22 mouse cellular contexts compared by ENCODE assay signal in the genomic region with DNA sequence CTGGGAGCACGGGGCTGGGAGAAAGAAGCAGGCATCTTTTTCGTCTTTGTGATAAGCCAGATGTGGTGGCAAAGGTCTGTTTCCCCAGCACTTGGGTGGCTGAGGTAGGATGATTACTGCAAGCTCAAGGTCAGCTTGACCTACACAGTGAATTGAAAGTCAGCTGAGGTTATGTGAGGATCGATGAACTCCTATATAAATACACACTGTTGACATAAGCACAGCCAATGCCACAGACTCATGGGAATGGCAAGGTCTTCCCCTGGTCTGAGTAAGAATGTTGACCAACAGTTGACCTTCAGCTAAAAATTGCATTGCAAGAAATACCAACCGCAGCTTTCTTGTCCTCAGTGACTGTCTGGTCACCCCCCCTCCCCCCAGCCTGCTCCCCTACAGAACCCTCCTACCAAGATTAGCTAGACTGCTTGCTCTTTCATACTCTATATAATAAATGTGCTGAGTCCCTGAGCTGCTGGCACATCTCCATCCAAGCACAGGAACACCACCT. TPM values are rescaled to one million over a fixed set of nuclear protein-coding genes. Genes with fewer than 3 reads are reported as not detected.
A peak's percentile ranks its signal among the peaks of the same experiment; 100 is the strongest.
DNase-seq lines count a peak whose midpoint lies in the region; ATAC-seq and TF ChIP-seq lines count a peak whose summit lies in the region.
"Had no signal": no experiment of that assay in that cellular context is flagged by ENCODE, and none has a peak within 500 bp of the region (broad histone marks: within the 10 kb centered on the region; RNA-seq: fewer than 3 reads in every experiment).

No protein-coding gene starts in this region.

- H3K27ac ChIP-seq in liver, adult 2 months (replicated peaks; ENCODE audit: insufficient read depth, low read depth, low read length) = no peak overlapping the region
- H3K27ac ChIP-seq in stomach, embryonic 16.5 days (ENCODE audit: low read length) = no peak overlapping the region
- no peak overlapping the region for H3K27ac ChIP-seq in stomach, postnatal 0 days (replicated peaks)
- H3K27ac ChIP-seq in forebrain, embryonic 15.5 days (replicated peaks) = no peak overlapping the region
- H3K27ac ChIP-seq: embryonic facial prominence, embryonic 15.5 days; forebrain, embryonic 10.5 days; heart, embryonic 15.5 days; hindbrain, embryonic 10.5 days; hindbrain, embryonic 14.5 days; intestine, embryonic 15.5 days had no signal

- H3K27me3 ChIP-seq in liver, adult 2 months (ENCODE audit: control insufficient read depth, insufficient read depth, low read length) = no peaks in the 10 kb centered on the region
- H3K27me3 ChIP-seq in stomach, embryonic 16.5 days (ENCODE audit: control insufficient read depth, insufficient read depth, low read length) = no peaks in the 10 kb centered on the region
- no peaks in the 10 kb centered on the region for H3K27me3 ChIP-seq in stomach, postnatal 0 days (ENCODE audit: control insufficient read depth, insufficient read depth, low read length)
- no peaks in the 10 kb centered on the region for H3K27me3 ChIP-seq in forebrain, embryonic 15.5 days
- H3K27me3 ChIP-seq: CH12.LX; embryonic facial prominence, embryonic 15.5 days; heart, embryonic 15.5 days; intestine, embryonic 15.5 days had no signal

- ATAC-seq in stomach, embryonic 16.5 days (ENCODE audit: insufficient read depth, low FRiP score) = peak; percentile 52; the same call in 1 of the 2 replicates
- ATAC-seq in stomach, postnatal 0 days (ENCODE audit: low FRiP score, low TSS enrichment) = no peak
- ATAC-seq in forebrain, embryonic 15.5 days (replicated peaks) = no peak
- ATAC-seq: forebrain, embryonic 14.5 days; intestine, embryonic 15.5 days had no signal

- H3K9me3 ChIP-seq in stomach, embryonic 16.5 days (replicated peaks; ENCODE audit: control insufficient read depth, low read length) = no peaks in the 10 kb centered on the region
- H3K9me3 ChIP-seq in stomach, postnatal 0 days (ENCODE audit: control insufficient read depth, low read length) = no peaks in the 10 kb centered on the region
- no peaks in the 10 kb centered on the region for H3K9me3 ChIP-seq in forebrain, embryonic 15.5 days
- H3K9me3 ChIP-seq: embryonic facial prominence, embryonic 15.5 days; forebrain, embryonic 10.5 days; heart, embryonic 15.5 days; hindbrain, embryonic 10.5 days; intestine, embryonic 15.5 days had no signal

- H3K79me2 ChIP-seq in liver, adult 2 months (ENCODE audit: control insufficient read depth, insufficient read depth, low read length) = no peaks in the 10 kb centered on the region

- H3K4me3 ChIP-seq in liver, adult 2 months (ENCODE audit: insufficient read depth, low read depth, low read length) = no peak overlapping the region
- no peak overlapping the region for H3K4me3 ChIP-seq in stomach, embryonic 16.5 days (replicated peaks; ENCODE audit: low read length)
- H3K4me3 ChIP-seq in stomach, postnatal 0 days (ENCODE audit: low read depth, low read length) = no peak overlapping the region
- no peak overlapping the region for H3K4me3 ChIP-seq in forebrain, embryonic 15.5 days
- H3K4me3 ChIP-seq: embryonic facial prominence, embryonic 15.5 days; erythroblast, embryonic 14.5 days; forebrain, embryonic 10.5 days; heart, embryonic 15.5 days; hindbrain, embryonic 10.5 days; intestine, embryonic 15.5 days had no signal

- 18% methylated on average over 4 of the region's 4 CpGs for WGBS in liver, adult 2 months
- 44% methylated on average over 4 of the region's 4 CpGs for WGBS in stomach, embryonic 16.5 days
- 37% methylated on average over 4 of the region's 4 CpGs for WGBS in stomach, postnatal 0 days
- 89% methylated on average over 4 of the region's 4 CpGs for WGBS in forebrain, embryonic 15.5 days

- H3K4me2 ChIP-seq in stomach, embryonic 16.5 days (ENCODE audit: low read depth, low read length) = no peak overlapping the region
- no peak overlapping the region for H3K4me2 ChIP-seq in stomach, postnatal 0 days (replicated peaks; ENCODE audit: low read depth)
- no peak overlapping the region for H3K4me2 ChIP-seq in forebrain, embryonic 15.5 days (replicated peaks)
- H3K4me2 ChIP-seq: embryonic facial prominence, embryonic 15.5 days; heart, embryonic 11.5 days; heart, embryonic 15.5 days; hindbrain, embryonic 14.5 days; intestine, embryonic 15.5 days had no signal

- no peaks in the 10 kb centered on the region for H3K36me3 ChIP-seq in liver, adult 2 months (ENCODE audit: control insufficient read depth, insufficient read depth, low read length)
- H3K36me3 ChIP-seq in stomach, embryonic 16.5 days (ENCODE audit: control insufficient read depth, insufficient read depth, low read length) = no peaks in the 10 kb centered on the region
- no peaks in the 10 kb centered on the region for H3K36me3 ChIP-seq in stomach, postnatal 0 days (ENCODE audit: control insufficient read depth, insufficient read depth, low read length)
- H3K36me3 ChIP-seq in forebrain, embryonic 15.5 days = no peaks in the 10 kb centered on the region
- H3K36me3 ChIP-seq: embryonic facial prominence, embryonic 15.5 days; forebrain, embryonic 10.5 days; heart, embryonic 15.5 days; hindbrain, embryonic 10.5 days; intestine, embryonic 15.5 days had no signal

- TF ChIP-seq EP300 in stomach, postnatal 0 days (optimal IDR thresholded peaks at IDR 0.05) = no peak

- TF ChIP-seq POLR2A in liver, adult 2 months (IDR thresholded peaks at IDR 0.05; ENCODE audit: extremely low read depth, insufficient read depth, low read length) = no peak

- H3K9ac ChIP-seq in liver, adult 2 months (ENCODE audit: low read depth, low read length) = no peak overlapping the region
- no peak overlapping the region for H3K9ac ChIP-seq in stomach, embryonic 16.5 days (ENCODE audit: low read length)
- H3K9ac ChIP-seq in stomach, postnatal 0 days (ENCODE audit: low read length) = no peak overlapping the region
- H3K9ac ChIP-seq in forebrain, embryonic 15.5 days (replicated peaks) = no peak overlapping the region
- H3K9ac ChIP-seq: embryonic facial prominence, embryonic 15.5 days; heart, embryonic 15.5 days; hindbrain, embryonic 14.5 days; intestine, embryonic 15.5 days had no signal

- peak; percentile 66 for DNase-seq in adrenal gland, adult 2 months
- DNase-seq in adrenal gland, postnatal 4 days (ENCODE audit: low spot score in 2 of 2) = no peak
- peak; percentile 60 for DNase-seq in liver, adult 2 months (ENCODE audit: extremely low read depth, low read depth, low spot score)
- no peak for DNase-seq in liver
- DNase-seq in stomach, postnatal 0 days (ENCODE audit: low spot score) = no peak
- DNase-seq in left cerebral cortex, adult 18-20 months (ENCODE audit: low spot score in 2 of 2) = no peak
- DNase-seq: cerebellum, adult 2 months; cerebellum, postnatal 10 days; gastrocnemius, postnatal 10 days; heart, adult 18-20 months had no signal

- no peak for TF ChIP-seq CTCF in liver, adult 2 months (IDR thresholded peaks at IDR 0.05; ENCODE audit: low read depth, low read length)
- no peak for TF ChIP-seq CTCF in stomach, postnatal 0 days (IDR thresholded peaks at IDR 0.05; ENCODE audit: low read depth)

- H3K4me1 ChIP-seq in liver, adult 2 months (ENCODE audit: control insufficient read depth, insufficient read depth, low read length) = peaks cover 2% of the 10 kb centered on the region
- H3K4me1 ChIP-seq in stomach, embryonic 16.5 days (ENCODE audit: control insufficient read depth, insufficient read depth, low read length) = no peaks in the 10 kb centered on the region
- H3K4me1 ChIP-seq in stomach, postnatal 0 days (replicated peaks; ENCODE audit: control insufficient read depth, insufficient read depth) = no peaks in the 10 kb centered on the region
- no peaks in the 10 kb centered on the region for H3K4me1 ChIP-seq in forebrain, embryonic 15.5 days
- H3K4me1 ChIP-seq: embryonic facial prominence, embryonic 15.5 days; forebrain, embryonic 10.5 days; hindbrain, embryonic 10.5 days had no signal

RNA-seq across cellular contexts. Expression of gene Atp13a3, which starts 23.0 kb away (rescaled TPM):
- 10 to 100 TPM; 71.3 to 98.1 TPM for total RNA-seq in adrenal gland, adult 2 months (2021)
- polyA plus RNA-seq in adrenal gland, adult 2 months (2012; rRNA removed) = 65.3 and 69.3 TPM in 2 replicates
- 10 to 100 TPM; 59.8 to 65.4 TPM for total RNA-seq in adrenal gland, postnatal 4 days (2021)
- total RNA-seq in liver, adult 2 months (2014; rRNA removed) = 80.9 and 97.7 TPM in 2 replicates
- polyA plus RNA-seq in liver, adult 2 months (2012; rRNA removed) = 46.3 and 52.7 TPM in 2 replicates
- polyA plus RNA-seq in stomach, embryonic 16.5 days (2015; fragmentation: Nextera tagmentation; extraction: Ambion mirVana) = 9.1 and 12.0 TPM in 2 replicates
- 7.5 and 7.7 TPM in 2 replicates for polyA plus RNA-seq in stomach, postnatal 0 days (2015; fragmentation: Nextera tagmentation; extraction: Ambion mirVana)
- polyA plus RNA-seq in forebrain, embryonic 15.5 days (2015; fragmentation: Nextera tagmentation; extraction: Ambion mirVana) = 9.2 and 10.8 TPM in 2 replicates
- total RNA-seq in left cerebral cortex, adult 18-20 months (2021) = 10 to 100 TPM; 71.3 to 76.2 TPM

Comparison
In these comparisons a context has a peak if more than half of its experiments do, and no peak if none do; other contexts are left out.
1. DNase-seq: peak in adrenal gland, adult 2 months (single experiment) and liver, adult 2 months (single experiment); none in adrenal gland, postnatal 4 days (0 of 2), liver (single experiment), stomach, postnatal 0 days (single experiment) and left cerebral cortex, adult 18-20 months (0 of 2).